Mouse (Mus musculus): ENCODE results near the gene Fam162a.

DNA sequence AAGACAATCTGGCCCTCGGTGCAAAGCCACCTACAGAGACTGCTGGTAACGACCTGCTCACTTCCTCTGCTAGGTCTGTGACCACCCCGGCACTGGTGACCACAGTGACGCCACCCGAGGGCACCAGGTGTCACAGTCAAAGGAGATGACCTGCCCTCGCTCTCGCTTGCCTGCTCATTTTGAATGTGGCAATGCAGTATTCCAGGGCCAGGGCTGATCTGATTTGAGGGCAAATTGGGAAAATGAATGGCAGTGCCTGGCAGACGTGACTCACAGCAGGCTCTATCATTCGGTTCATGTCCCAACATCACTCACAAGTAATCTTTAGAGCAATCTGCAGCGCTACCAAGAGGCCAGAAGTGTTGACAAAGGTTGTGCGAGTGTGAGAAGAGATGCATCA is 15.0 kb downstream of the Fam162a start:
- TF ChIP-seq CTCF (IDR thresholded peaks at IDR 0.05; ENCODE audit: low read depth, low read length) (no peak), EP300 (IDR thresholded peaks at IDR 0.05; ENCODE audit: insufficient read depth, low read depth, low read length) (no peak), POLR2A (IDR thresholded peaks at IDR 0.05; ENCODE audit: insufficient read depth, low read length) (no peak)

Data from ES-Bruce4 (cell line).